10 mouse cellular contexts compared by ENCODE assay signal in genomic region chr2:151910919-151911500, GRCm38 (mm10). TPM values are rescaled to one million over a fixed set of nuclear protein-coding genes. Genes with fewer than 3 reads are reported as not detected.
DNase-seq lines count a peak whose midpoint lies in the region; ATAC-seq lines count a peak whose summit lies in the region.
"Had no signal": no experiment of that assay in that cellular context is flagged by ENCODE, and none has a peak within 500 bp of the region (broad histone marks: within the 10 kb centered on the region; RNA-seq: fewer than 3 reads in every experiment).

Gene Angpt4 (plus strand): TSS chr2:151911210.

- WGBS in midbrain, embryonic 11.5 days: 68% methylated on average over 12 of the region's 13 CpGs
- WGBS in midbrain, embryonic 15.5 days: 65% methylated on average over 13 of the region's 13 CpGs
- WGBS in heart, embryonic 16.5 days: 44% methylated on average over 13 of the region's 13 CpGs
- 56% methylated on average over 12 of the region's 13 CpGs for WGBS in stomach, embryonic 16.5 days

- no peak for ATAC-seq in midbrain, embryonic 11.5 days (ENCODE audit: low FRiP score)
- ATAC-seq in midbrain, embryonic 15.5 days (replicated peaks): no peak
- ATAC-seq in heart, embryonic 16.5 days (replicated peaks; ENCODE audit: extremely low read depth, insufficient read depth, low FRiP score): peak; percentile 53; the same call in 1 of the 2 replicates
- peak; percentile 47 for ATAC-seq in stomach, embryonic 16.5 days (ENCODE audit: insufficient read depth, low FRiP score)

- no peaks in the 10 kb centered on the region for H3K36me3 ChIP-seq in midbrain, embryonic 11.5 days (ENCODE audit: control insufficient read depth, insufficient read depth, low read length)
- no peaks in the 10 kb centered on the region for H3K36me3 ChIP-seq in midbrain, embryonic 15.5 days (replicated peaks)
- H3K36me3 ChIP-seq in heart, embryonic 16.5 days (ENCODE audit: control insufficient read depth, insufficient read depth): no peaks in the 10 kb centered on the region
- no peaks in the 10 kb centered on the region for H3K36me3 ChIP-seq in stomach, embryonic 16.5 days (ENCODE audit: control insufficient read depth, insufficient read depth, low read length)

- no peaks in the 10 kb centered on the region for H3K9me3 ChIP-seq in midbrain, embryonic 11.5 days (ENCODE audit: control insufficient read depth, low read length)
- H3K9me3 ChIP-seq in midbrain, embryonic 15.5 days: no peaks in the 10 kb centered on the region
- no peaks in the 10 kb centered on the region for H3K9me3 ChIP-seq in heart, embryonic 16.5 days (replicated peaks; ENCODE audit: control insufficient read depth, low read length)
- H3K9me3 ChIP-seq in stomach, embryonic 16.5 days (replicated peaks; ENCODE audit: control insufficient read depth, low read length): no peaks in the 10 kb centered on the region

- peaks cover 4% of the 10 kb centered on the region; the same call in 1 of the 2 replicates for H3K4me1 ChIP-seq in midbrain, embryonic 11.5 days (ENCODE audit: control insufficient read depth, insufficient read depth, low read length)
- H3K4me1 ChIP-seq in midbrain, embryonic 15.5 days: no peaks in the 10 kb centered on the region
- peaks cover 6% of the 10 kb centered on the region for H3K4me1 ChIP-seq in heart, embryonic 16.5 days (ENCODE audit: control insufficient read depth, insufficient read depth, low read length)
- peaks cover 8% of the 10 kb centered on the region for H3K4me1 ChIP-seq in stomach, embryonic 16.5 days (ENCODE audit: control insufficient read depth, insufficient read depth, low read length)

- no peak within 1 kb of the TSS for H3K27ac ChIP-seq in midbrain, embryonic 11.5 days (ENCODE audit: low read depth, low read length)
- H3K27ac ChIP-seq in midbrain, embryonic 15.5 days: no peak within 1 kb of the TSS
- no peak within 1 kb of the TSS for H3K27ac ChIP-seq in heart, embryonic 16.5 days (ENCODE audit: low read length)
- H3K27ac ChIP-seq in stomach, embryonic 16.5 days (ENCODE audit: low read length): peak within 1 kb of the TSS; percentile 8; the same call in 1 of the 2 replicates

- no peaks in the 10 kb centered on the region for H3K27me3 ChIP-seq in midbrain, embryonic 11.5 days (ENCODE audit: control insufficient read depth, insufficient read depth, low read length)
- no peaks in the 10 kb centered on the region for H3K27me3 ChIP-seq in midbrain, embryonic 15.5 days (replicated peaks)
- no peaks in the 10 kb centered on the region for H3K27me3 ChIP-seq in heart, embryonic 16.5 days (ENCODE audit: control insufficient read depth, insufficient read depth, low read length)
- H3K27me3 ChIP-seq in stomach, embryonic 16.5 days (ENCODE audit: control insufficient read depth, insufficient read depth, low read length): no peaks in the 10 kb centered on the region

- no peak within 1 kb of the TSS for H3K4me3 ChIP-seq in midbrain, embryonic 11.5 days (ENCODE audit: low read depth, low read length)
- H3K4me3 ChIP-seq in midbrain, embryonic 15.5 days: no peak within 1 kb of the TSS
- H3K4me3 ChIP-seq in heart, embryonic 16.5 days (ENCODE audit: low read length): no peak within 1 kb of the TSS
- no peak within 1 kb of the TSS for H3K4me3 ChIP-seq in stomach, embryonic 16.5 days (replicated peaks; ENCODE audit: low read length)

- peak; percentile 94 for DNase-seq in heart, adult 11 months
- no peak for DNase-seq in heart, postnatal 25 days (ENCODE audit: low spot score)
- peak; percentile 70 for DNase-seq in midbrain, embryonic 11.5 days (ENCODE audit: low spot score, missing footprints)
- DNase-seq in ovary, postnatal 36 days (ENCODE audit: low spot score): no peak
- DNase-seq in gastrocnemius, postnatal 36 days: no peak
- DNase-seq: cerebellum, adult 11-12 months; lung, postnatal 14 days had no signal

- intact Hi-C loops in heart, postnatal 25 days (cut with DNase I): no loop called here
- intact Hi-C loops in gastrocnemius, postnatal 36 days (cut with DNase I): no loop called here

- H3K4me2 ChIP-seq in midbrain, embryonic 11.5 days: no peak within 1 kb of the TSS
- H3K4me2 ChIP-seq in midbrain, embryonic 15.5 days: no peak within 1 kb of the TSS
- no peak within 1 kb of the TSS for H3K4me2 ChIP-seq in heart, embryonic 16.5 days (ENCODE audit: low read depth, low read length)
- H3K4me2 ChIP-seq in stomach, embryonic 16.5 days (ENCODE audit: low read depth, low read length): no peak within 1 kb of the TSS; the same call in 1 of the 2 replicates

- H3K9ac ChIP-seq in midbrain, embryonic 11.5 days (ENCODE audit: low read length): 0 out of 2 replicates have a peak within 1 kb of the TSS, but pooled peaks have one; percentile 1
- H3K9ac ChIP-seq in midbrain, embryonic 15.5 days: no peak within 1 kb of the TSS
- H3K9ac ChIP-seq in heart, embryonic 16.5 days (ENCODE audit: low read length): no peak within 1 kb of the TSS
- H3K9ac ChIP-seq in stomach, embryonic 16.5 days (ENCODE audit: low read length): peak within 1 kb of the TSS; percentile 2; the same call in 1 of the 2 replicates

RNA-seq across cellular contexts. Expression of gene Angpt4, which starts in this region (rescaled TPM):
- total RNA-seq in heart, postnatal 25 days (2021): under 1 TPM; 0.13 to 0.39 TPM
- polyA plus RNA-seq in midbrain, embryonic 11.5 days (2014; fragmentation: Nextera tagmentation; extraction: Ambion mirVana): 0.12 and 0.37 TPM in 2 replicates
- polyA plus RNA-seq in midbrain, embryonic 15.5 days (2015; fragmentation: Nextera tagmentation; extraction: Ambion mirVana): 0.18 and 0.23 TPM in 2 replicates
- 0.69 and 2.0 TPM in 2 replicates for polyA plus RNA-seq in heart, embryonic 16.5 days (2015; fragmentation: Nextera tagmentation; extraction: Ambion mirVana)
- 0.46 and 0.81 TPM in 2 replicates for polyA plus RNA-seq in stomach, embryonic 16.5 days (2015; fragmentation: Nextera tagmentation; extraction: Ambion mirVana)
- under 1 TPM; 0.10 to 0.15 TPM for total RNA-seq in gastrocnemius, postnatal 36 days (2021)

Comparison
In these comparisons a context has a peak if more than half of its experiments do, and no peak if none do; other contexts are left out.
1. Peak in DNase-seq and H3K9ac ChIP-seq in midbrain, embryonic 11.5 days; RNA of the gene not detected or under 1 TPM.
2. Peak in ATAC-seq, H3K27ac ChIP-seq and H3K9ac ChIP-seq in stomach, embryonic 16.5 days; RNA of the gene not detected or under 1 TPM.